Mouse (Mus musculus) megakaryocyte, embryonic 14.5 days (primary cell): ENCODE measurements around the gene H2-DMb2. TPM values are rescaled to one million over a fixed set of nuclear protein-coding genes. Genes with fewer than 3 reads are reported as not detected.

Experiments used
- H3K27me3 ChIP-seq: replicated peaks from 2 replicates; pipeline ENCODE3; 2012; ENCODE audit warnings: inconsistent platforms
- H3K36me3 ChIP-seq: replicated peaks from 2 replicates; pipeline ENCODE3; 2012; ENCODE audit warnings: low read length, inconsistent platforms, mixed read lengths
- H3K4me1 ChIP-seq: 2 replicates; pipeline ENCODE4 v1.6.1; 2012; ENCODE audit warnings: inconsistent platforms
- H3K4me3 ChIP-seq: replicated peaks from 2 replicates; pipeline ENCODE3; 2012; ENCODE audit warnings: moderate library complexity, mild to moderate bottlenecking, inconsistent platforms
- H3K9me3 ChIP-seq: 2 replicates; pipeline ENCODE4 v1.6.1; 2012; ENCODE audit warnings: inconsistent platforms
- FLI1 ChIP-seq: IDR thresholded peaks from 2 replicates; pipeline ENCODE4 v1.6.1; 2012; ENCODE audit warnings: low read length, inconsistent platforms, mixed read lengths
- GATA1 ChIP-seq: IDR thresholded peaks from 3 replicates; pipeline ENCODE4 v1.6.1; 2012; ENCODE audit warnings: mixed read lengths, low read length, inconsistent platforms, borderline replicate concordance
- polyA plus RNA-seq: library from polyadenylated mRNA; stranded (reverse); fragments of >175 nt; gene quantifications from 2 replicates; pipeline ENCODE4 v1.2.3, GENCODE M21; 2012; ENCODE audit warnings: low replicate concordance; ENCODE audit not compliant: insufficient read depth

The H2-DMb2 gene
- polyA plus RNA-seq, 1 experiment: 1.5 TPM

DNA sequence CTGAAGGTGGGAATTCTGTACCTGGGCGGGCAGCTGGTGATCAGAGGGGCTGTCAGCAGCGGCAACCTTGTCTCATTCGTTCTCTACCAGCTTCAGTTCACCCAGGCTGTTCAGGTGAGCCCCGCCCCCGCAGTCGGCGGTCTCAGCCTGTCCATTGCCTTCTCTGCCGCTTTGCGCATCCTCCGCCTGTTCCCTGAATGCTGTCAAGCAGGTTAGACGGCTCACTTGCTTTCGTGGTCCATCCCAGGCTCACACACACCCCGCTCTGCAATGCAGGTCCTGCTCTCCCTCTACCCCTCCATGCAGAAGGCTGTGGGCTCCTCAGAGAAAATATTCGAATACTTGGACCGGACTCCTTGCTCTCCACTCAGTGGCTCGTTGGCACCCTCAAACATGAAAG, 49.7 kb downstream of the H2-DMb2 start:
- Histone ChIP-seq H3K27me3 (no peaks in the 10 kb centered on the region), H3K4me3 (no peak overlapping the region), H3K9me3 (no peaks in the 10 kb centered on the region), H3K36me3 (peaks cover 81% of the 10 kb centered on the region), H3K4me1 (peaks cover 74% of the 10 kb centered on the region)
- TF ChIP-seq GATA1: no peak

- peaks cover 81% of the 10 kb centered on the region for H3K36me3 ChIP-seq
- no peak overlapping the region for H3K4me3 ChIP-seq
- no peaks in the 10 kb centered on the region for H3K27me3 ChIP-seq
- peaks cover 72% of the 10 kb centered on the region for H3K4me1 ChIP-seq
- no peak for TF ChIP-seq GATA1
- no peak for TF ChIP-seq FLI1
- H3K9me3 ChIP-seq: no peaks in the 10 kb centered on the region
Observed at GRCm38 (mm10) chr17:34193468-34193867, 50.4 kb downstream of the H2-DMb2 start.

- TF ChIP-seq FLI1: no peak
- no peak for TF ChIP-seq GATA1
- Histone ChIP-seq H3K27me3 (no peaks in the 10 kb centered on the region), H3K9me3 (no peaks in the 10 kb centered on the region), H3K4me1 (peaks cover 72% of the 10 kb centered on the region), H3K4me3 (no peak overlapping the region), H3K36me3 (peaks cover 71% of the 10 kb centered on the region)
Observed at GRCm38 (mm10) chr17:34194723-34195122, 51.6 kb downstream of the H2-DMb2 start.

DNA sequence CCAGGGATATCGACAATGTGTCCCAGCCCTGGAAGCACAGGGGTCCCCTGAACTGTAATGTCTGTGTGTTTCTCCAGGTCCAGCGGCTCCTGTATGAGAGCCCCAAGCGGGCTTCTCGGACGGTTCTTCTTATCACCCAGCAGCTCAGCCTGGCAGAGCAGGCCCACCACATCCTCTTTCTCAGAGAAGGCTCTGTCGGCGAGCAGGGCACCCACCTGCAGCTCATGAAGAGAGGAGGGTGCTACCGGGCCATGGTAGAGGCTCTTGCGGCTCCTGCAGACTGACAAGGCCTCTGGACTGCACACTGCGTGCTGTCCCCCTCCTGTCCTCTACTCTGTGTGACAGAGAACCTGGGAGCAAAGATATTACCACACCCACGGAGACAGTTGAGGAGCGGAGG, 53.4 kb downstream of the H2-DMb2 start:
- Histone ChIP-seq H3K9me3 (no peaks in the 10 kb centered on the region), H3K27me3 (no peaks in the 10 kb centered on the region), H3K4me1 (peaks cover 67% of the 10 kb centered on the region), H3K36me3 (peaks cover 69% of the 10 kb centered on the region), H3K4me3 (peak overlapping the region; percentile 11)
- TF ChIP-seq GATA1: no peak
- TF ChIP-seq FLI1: no peak

- no peak for TF ChIP-seq FLI1
- TF ChIP-seq GATA1: no peak
- peaks cover 65% of the 10 kb centered on the region for H3K36me3 ChIP-seq
- peaks cover 66% of the 10 kb centered on the region for H3K4me1 ChIP-seq
- H3K27me3 ChIP-seq: no peaks in the 10 kb centered on the region
- no peaks in the 10 kb centered on the region for H3K9me3 ChIP-seq
- peak within 1 kb of the TSS; percentile 98 for H3K4me3 ChIP-seq
Observed at GRCm38 (mm10) chr17:34196941-34197894, 54.1 kb downstream of the H2-DMb2 start, which contains the start of gene Psmb8. Gene Psmb8 (plus strand): TSS chr17:34197721.

DNA sequence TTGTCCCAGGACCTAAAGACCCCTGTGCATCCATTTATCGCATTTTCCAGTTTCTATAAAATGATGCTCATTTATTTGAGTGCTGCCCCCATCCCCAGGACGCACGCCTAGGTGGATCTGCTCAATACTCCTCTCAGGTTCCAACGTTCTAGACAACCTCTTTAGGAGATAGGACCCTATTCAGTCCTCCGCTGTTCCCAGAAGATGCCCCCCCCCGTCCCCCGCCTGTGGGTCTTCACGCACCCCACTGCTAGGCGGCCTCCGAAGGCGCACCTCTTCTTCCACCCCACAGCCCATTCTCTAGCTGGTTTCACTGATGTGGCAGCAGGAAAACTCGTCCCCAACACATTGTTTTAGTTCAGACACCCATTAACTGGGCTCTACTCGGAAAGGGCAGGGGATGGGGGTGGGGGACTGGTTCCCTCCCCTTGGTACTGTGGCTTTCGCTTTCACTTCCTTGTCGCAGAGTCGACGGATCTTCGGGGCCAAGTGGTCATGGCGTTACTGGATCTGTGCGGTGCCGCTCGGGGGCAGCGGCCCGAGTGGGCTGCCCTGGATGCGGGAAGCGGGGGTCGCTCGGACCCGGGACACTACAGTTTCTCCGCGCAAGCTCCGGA, 54.9 kb downstream of the H2-DMb2 start:
- H3K9me3 ChIP-seq: no peaks in the 10 kb centered on the region
- H3K4me1 ChIP-seq: peaks cover 66% of the 10 kb centered on the region
- H3K4me3 ChIP-seq: peak overlapping the region; percentile 98
- peaks cover 57% of the 10 kb centered on the region for H3K36me3 ChIP-seq
- peaks cover 3% of the 10 kb centered on the region for H3K27me3 ChIP-seq
- TF ChIP-seq FLI1 (no peak), GATA1 (no peak)

DNA sequence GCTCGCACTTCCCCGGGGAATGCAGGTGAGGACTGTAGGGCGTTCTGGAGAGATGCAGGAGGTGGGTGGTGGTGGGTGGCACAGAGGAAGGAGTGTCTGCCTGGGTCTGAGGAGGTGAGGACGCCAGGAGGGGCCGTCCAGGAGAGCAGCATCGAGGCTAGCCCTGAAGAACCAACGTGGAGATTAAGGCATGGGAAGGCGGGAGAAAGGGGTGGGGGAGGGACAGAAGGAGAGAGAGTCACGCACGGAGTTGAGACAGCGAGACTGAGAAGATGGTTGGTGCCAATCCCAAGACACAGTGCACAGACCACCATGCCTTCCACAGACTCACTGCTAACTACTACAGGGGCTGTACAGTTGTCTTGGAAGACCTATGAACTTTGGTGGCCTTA, 55.4 kb downstream of the H2-DMb2 start:
- peaks cover 4% of the 10 kb centered on the region for H3K27me3 ChIP-seq
- H3K4me3 ChIP-seq: peak overlapping the region; percentile 98
- H3K4me1 ChIP-seq: peaks cover 71% of the 10 kb centered on the region
- H3K9me3 ChIP-seq: no peaks in the 10 kb centered on the region
- TF ChIP-seq FLI1 (no peak), GATA1 (no peak)
- peaks cover 52% of the 10 kb centered on the region for H3K36me3 ChIP-seq

DNA sequence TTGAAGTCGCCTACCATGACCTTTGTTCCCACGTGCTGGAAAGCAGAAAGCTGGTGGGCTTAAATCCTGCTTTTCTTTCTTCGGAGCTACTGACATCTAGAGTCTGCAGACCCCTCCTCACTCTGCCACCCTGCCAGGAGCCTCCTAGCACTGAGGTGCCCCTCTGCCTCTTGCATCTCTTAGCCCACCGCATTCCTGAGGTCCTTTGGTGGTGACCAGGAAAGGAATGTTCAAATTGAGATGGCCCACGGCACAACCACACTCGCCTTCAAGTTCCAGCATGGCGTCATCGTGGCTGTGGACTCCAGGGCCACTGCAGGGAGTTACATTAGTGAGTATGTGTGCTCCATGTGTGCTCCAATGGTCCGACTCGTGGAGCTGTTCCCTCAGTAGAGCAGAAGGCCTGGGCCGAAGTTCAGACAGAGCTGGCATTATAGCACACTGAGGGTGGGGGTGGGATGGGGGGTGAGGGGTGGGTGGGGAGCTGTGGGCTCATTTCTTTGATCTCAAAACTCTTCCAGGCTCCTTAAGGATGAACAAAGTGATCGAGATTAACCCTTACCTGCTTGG, 56.0 kb downstream of the H2-DMb2 start:
- Histone ChIP-seq H3K27me3 (peaks cover 4% of the 10 kb centered on the region), H3K4me3 (peak overlapping the region; percentile 98), H3K9me3 (no peaks in the 10 kb centered on the region), H3K4me1 (peaks cover 75% of the 10 kb centered on the region), H3K36me3 (peaks cover 46% of the 10 kb centered on the region)
- TF ChIP-seq GATA1 (no peak), FLI1 (no peak)

GRCm38 (mm10) chr17:34200047-34200446, 56.9 kb downstream of the H2-DMb2 start:
- TF ChIP-seq GATA1: no peak
- no peak for TF ChIP-seq FLI1
- Histone ChIP-seq H3K4me1 (peaks cover 68% of the 10 kb centered on the region), H3K27me3 (peaks cover 4% of the 10 kb centered on the region), H3K9me3 (no peaks in the 10 kb centered on the region), H3K36me3 (peaks cover 37% of the 10 kb centered on the region), H3K4me3 (no peak overlapping the region)

GRCm38 (mm10) chr17:34200772-34201505, 57.8 kb downstream of the H2-DMb2 start:
- Histone ChIP-seq H3K9me3 (no peaks in the 10 kb centered on the region), H3K36me3 (peaks cover 34% of the 10 kb centered on the region), H3K4me1 (peaks cover 76% of the 10 kb centered on the region), H3K27me3 (peaks cover 4% of the 10 kb centered on the region), H3K4me3 (no peak overlapping the region)
- no peak for TF ChIP-seq FLI1
- no peak for TF ChIP-seq GATA1

Other genes with a start within 250 kb of the H2-DMb2 start
- gene Platr17, start 238.2 kb upstream of the H2-DMb2 start, polyA plus RNA-seq: not detected in 2 replicates
- gene Daxx, start 233.9 kb upstream of the H2-DMb2 start, polyA plus RNA-seq: 11.0 and 20.0 TPM in 2 replicates
- gene Tapbp, start 227.4 kb upstream of the H2-DMb2 start, polyA plus RNA-seq: 362 and 606 TPM in 2 replicates
- 45.3 and 51.7 TPM in 2 replicates for gene Zbtb22, start 227.4 kb upstream of the H2-DMb2 start, polyA plus RNA-seq
- 90.4 and 221 TPM in 2 replicates for gene Rgl2, start 213.8 kb upstream of the H2-DMb2 start, polyA plus RNA-seq
- gene Pfdn6, start 203.0 kb upstream of the H2-DMb2 start, polyA plus RNA-seq: 39.4 and 269 TPM in 2 replicates
- gene Wdr46, start 202.6 kb upstream of the H2-DMb2 start, polyA plus RNA-seq: 58.7 and 64.2 TPM in 2 replicates
- gene B3galt4, start 191.8 kb upstream of the H2-DMb2 start, polyA plus RNA-seq: 15.5 and 19.7 TPM in 2 replicates
- 75.8 and 138 TPM in 2 replicates for gene Vps52, start 187.5 kb upstream of the H2-DMb2 start, polyA plus RNA-seq
- 17.5 and 129 TPM in 2 replicates for gene Rps18, start 187.3 kb upstream of the H2-DMb2 start, polyA plus RNA-seq
- 144 and 307 TPM in 2 replicates for gene H2-K1, start 143.0 kb upstream of the H2-DMb2 start, polyA plus RNA-seq
- gene Ring1, start 118.6 kb upstream of the H2-DMb2 start, polyA plus RNA-seq: 5.3 and 24.9 TPM in 2 replicates
- 12.4 and 22.2 TPM in 2 replicates for gene H2-Ke6, start 115.2 kb upstream of the H2-DMb2 start, polyA plus RNA-seq
- gene Slc39a7, start 111.6 kb upstream of the H2-DMb2 start, polyA plus RNA-seq: 63.6 and 95.7 TPM in 2 replicates
- 66.5 and 117 TPM in 2 replicates for gene Rxrb, start 111.5 kb upstream of the H2-DMb2 start, polyA plus RNA-seq
- gene Col11a2, start 103.9 kb upstream of the H2-DMb2 start, polyA plus RNA-seq: 19.6 and 36.5 TPM in 2 replicates
- 9.5 and 12.1 TPM in 2 replicates for gene H2-Oa, start 51.0 kb upstream of the H2-DMb2 start, polyA plus RNA-seq
- gene H2-DMa, start 23.8 kb upstream of the H2-DMb2 start, polyA plus RNA-seq: 19.3 and 32.1 TPM in 2 replicates
- 174 and 242 TPM in 2 replicates for gene Brd2, start 20.7 kb upstream of the H2-DMb2 start, polyA plus RNA-seq
- 1.1 TPM in 1 of 2 replicates, not detected in the other for gene H2-DMb1, start 9.8 kb downstream of the H2-DMb2 start, polyA plus RNA-seq
- 27.1 and 27.9 TPM in 2 replicates for gene Tap1, start 44.2 kb downstream of the H2-DMb2 start, polyA plus RNA-seq
- gene Psmb9, start 44.5 kb downstream of the H2-DMb2 start, polyA plus RNA-seq: 15.3 and 32.2 TPM in 2 replicates
- gene Psmb8, start 54.4 kb downstream of the H2-DMb2 start, polyA plus RNA-seq: 16.6 and 74.9 TPM in 2 replicates
- gene Tap2, start 60.2 kb downstream of the H2-DMb2 start, polyA plus RNA-seq: 87.3 and 103 TPM in 2 replicates
- 0.76 TPM in 1 of 2 replicates, not detected in the other for gene H2-Ob, start 95.6 kb downstream of the H2-DMb2 start, polyA plus RNA-seq
- 1.8 TPM in 1 of 2 replicates, not detected in the other for gene H2-Ab1, start 114.4 kb downstream of the H2-DMb2 start, polyA plus RNA-seq
- 0.64 TPM in 1 of 2 replicates, not detected in the other for gene H2-Aa, start 144.5 kb downstream of the H2-DMb2 start, polyA plus RNA-seq
- 2.8 TPM in 1 of 2 replicates, not detected in the other for gene H2-Eb1, start 162.6 kb downstream of the H2-DMb2 start, polyA plus RNA-seq
- gene H2-Eb2, start 182.4 kb downstream of the H2-DMb2 start, polyA plus RNA-seq: not detected in 2 replicates
- gene Btnl2, start 211.5 kb downstream of the H2-DMb2 start, polyA plus RNA-seq: not detected in 2 replicates
- not detected in 2 replicates for gene Btnl1, start 233.8 kb downstream of the H2-DMb2 start, polyA plus RNA-seq